Mouse (Mus musculus): ENCODE measurements around the gene Kdm2a. TPM values are rescaled to one million over a fixed set of nuclear protein-coding genes. Genes with fewer than 3 reads are reported as not detected.

Kdm2a gene
- 68.0 and 78.4 TPM in 2 replicates for polyA plus RNA-seq (2011; ENCODE audit: insufficient read depth, insufficient read length, low read depth, missing spikeins)

- peak within 1 kb of the TSS; percentile 73 for H3K4me3 ChIP-seq (ENCODE audit: low read depth, low read length)
- no peak for TF ChIP-seq EP300 (IDR thresholded peaks at IDR 0.05; ENCODE audit: insufficient read depth, low read depth, low read length)
- no peak for TF ChIP-seq POLR2A (IDR thresholded peaks at IDR 0.05; ENCODE audit: insufficient read depth, low read length)
- no peak for TF ChIP-seq CTCF (IDR thresholded peaks at IDR 0.05; ENCODE audit: low read depth, low read length)
Observed at GRCm38 (mm10) chr19:4397798-4398629, at the start of gene Kdm2a. Kdm2a (minus strand) TSS chr19:4398285.

GRCm38 (mm10) chr19:4447445-4447844, 49.4 kb upstream of the Kdm2a start:
- TF ChIP-seq POLR2A (IDR thresholded peaks at IDR 0.05; ENCODE audit: insufficient read depth, low read length), result no peak
- no peak for TF ChIP-seq CTCF (IDR thresholded peaks at IDR 0.05; ENCODE audit: low read depth, low read length)
- TF ChIP-seq EP300 (IDR thresholded peaks at IDR 0.05; ENCODE audit: insufficient read depth, low read depth, low read length), result no peak
- H3K9ac ChIP-seq (ENCODE audit: low read depth, poor library complexity, severe bottlenecking), result no peak overlapping the region
- peaks cover 3% of the 10 kb centered on the region; the same call in 1 of the 2 replicates for H3K36me3 ChIP-seq (ENCODE audit: control insufficient read depth, insufficient read depth, low read length, poor library complexity, severe bottlenecking)

More at GRCm38 (mm10) chr19:4397798-4398629, at the start of gene Kdm2a:
- H3K27ac ChIP-seq (ENCODE audit: insufficient read depth, low read length), result peak within 1 kb of the TSS; percentile 22; the same call in 1 of the 2 replicates
- H3K36me3 ChIP-seq (ENCODE audit: control insufficient read depth, insufficient read depth, low read length, poor library complexity, severe bottlenecking), result no peaks in the 10 kb centered on the region; the same call in 1 of the 2 replicates
- no peaks in the 10 kb centered on the region for H3K9me3 ChIP-seq (replicated peaks; ENCODE audit: control insufficient read depth, insufficient read depth, low read length, poor library complexity, severe bottlenecking)
- H3K9ac ChIP-seq (ENCODE audit: low read depth, poor library complexity, severe bottlenecking), result peak within 1 kb of the TSS; percentile 99
- H3K4me1 ChIP-seq (ENCODE audit: control insufficient read depth, insufficient read depth, low read length), result no peaks in the 10 kb centered on the region
- H3K27me3 ChIP-seq (ENCODE audit: control insufficient read depth, insufficient read depth, low read length, poor library complexity, severe bottlenecking), result no peaks in the 10 kb centered on the region; the same call in 1 of the 2 replicates

GRCm38 (mm10) chr19:4446661-4447420, 48.8 kb upstream of the Kdm2a start:
- Histone ChIP-seq H3K9me3 (replicated peaks; ENCODE audit: control insufficient read depth, insufficient read depth, low read length, poor library complexity, severe bottlenecking) (no peaks in the 10 kb centered on the region), H3K36me3 (ENCODE audit: control insufficient read depth, insufficient read depth, low read length, poor library complexity, severe bottlenecking) (peaks cover 3% of the 10 kb centered on the region; the same call in 1 of the 2 replicates), H3K27ac (ENCODE audit: insufficient read depth, low read length) (no peak overlapping the region), H3K9ac (ENCODE audit: low read depth, poor library complexity, severe bottlenecking) (no peak overlapping the region), H3K4me3 (ENCODE audit: low read depth, low read length) (no peak overlapping the region), H3K27me3 (ENCODE audit: control insufficient read depth, insufficient read depth, low read length, poor library complexity, severe bottlenecking) (no peaks in the 10 kb centered on the region), H3K4me1 (ENCODE audit: control insufficient read depth, insufficient read depth, low read length) (no peaks in the 10 kb centered on the region)
- no peak for TF ChIP-seq POLR2A (IDR thresholded peaks at IDR 0.05; ENCODE audit: insufficient read depth, low read length)
- no peak for TF ChIP-seq CTCF (IDR thresholded peaks at IDR 0.05; ENCODE audit: low read depth, low read length)
- TF ChIP-seq EP300 (IDR thresholded peaks at IDR 0.05; ENCODE audit: insufficient read depth, low read depth, low read length), result no peak

More at GRCm38 (mm10) chr19:4447445-4447844, 49.4 kb upstream of the Kdm2a start:
- H3K27me3 ChIP-seq (ENCODE audit: control insufficient read depth, insufficient read depth, low read length, poor library complexity, severe bottlenecking), result no peaks in the 10 kb centered on the region
- no peak overlapping the region for H3K4me3 ChIP-seq (ENCODE audit: low read depth, low read length)
- no peaks in the 10 kb centered on the region for H3K9me3 ChIP-seq (replicated peaks; ENCODE audit: control insufficient read depth, insufficient read depth, low read length, poor library complexity, severe bottlenecking)
- no peaks in the 10 kb centered on the region for H3K4me1 ChIP-seq (ENCODE audit: control insufficient read depth, insufficient read depth, low read length)
- no peak overlapping the region for H3K27ac ChIP-seq (ENCODE audit: insufficient read depth, low read length)

GRCm38 (mm10) chr19:4442408-4442807, 44.3 kb upstream of the Kdm2a start:
- Histone ChIP-seq H3K36me3 (ENCODE audit: control insufficient read depth, insufficient read depth, low read length, poor library complexity, severe bottlenecking) (0 out of 2 replicates have a peak, but pooled peaks cover 3% of the 10 kb centered on the region), H3K27ac (ENCODE audit: insufficient read depth, low read length) (no peak overlapping the region), H3K9ac (ENCODE audit: low read depth, poor library complexity, severe bottlenecking) (no peak overlapping the region), H3K4me1 (ENCODE audit: control insufficient read depth, insufficient read depth, low read length) (peaks cover 4% of the 10 kb centered on the region), H3K27me3 (ENCODE audit: control insufficient read depth, insufficient read depth, low read length, poor library complexity, severe bottlenecking) (no peaks in the 10 kb centered on the region), H3K9me3 (replicated peaks; ENCODE audit: control insufficient read depth, insufficient read depth, low read length, poor library complexity, severe bottlenecking) (no peaks in the 10 kb centered on the region), H3K4me3 (ENCODE audit: low read depth, low read length) (no peak overlapping the region)
- TF ChIP-seq POLR2A (IDR thresholded peaks at IDR 0.05; ENCODE audit: insufficient read depth, low read length), result no peak
- TF ChIP-seq CTCF (IDR thresholded peaks at IDR 0.05; ENCODE audit: low read depth, low read length), result peak; percentile 75

- H3K36me3 ChIP-seq (ENCODE audit: control insufficient read depth, insufficient read depth, low read length, poor library complexity, severe bottlenecking), result 0 out of 2 replicates have a peak, but pooled peaks cover 3% of the 10 kb centered on the region
- TF ChIP-seq CTCF (IDR thresholded peaks at IDR 0.05; ENCODE audit: low read depth, low read length), result no peak
- no peak for TF ChIP-seq POLR2A (IDR thresholded peaks at IDR 0.05; ENCODE audit: insufficient read depth, low read length)
- TF ChIP-seq EP300 (IDR thresholded peaks at IDR 0.05; ENCODE audit: insufficient read depth, low read depth, low read length), result no peak
- no peaks in the 10 kb centered on the region for H3K27me3 ChIP-seq (ENCODE audit: control insufficient read depth, insufficient read depth, low read length, poor library complexity, severe bottlenecking)
- no peak overlapping the region for H3K27ac ChIP-seq (ENCODE audit: insufficient read depth, low read length)
- peaks cover 4% of the 10 kb centered on the region for H3K4me1 ChIP-seq (ENCODE audit: control insufficient read depth, insufficient read depth, low read length)
- H3K4me3 ChIP-seq (ENCODE audit: low read depth, low read length), result no peak overlapping the region
- H3K9me3 ChIP-seq (replicated peaks; ENCODE audit: control insufficient read depth, insufficient read depth, low read length, poor library complexity, severe bottlenecking), result no peaks in the 10 kb centered on the region
- H3K9ac ChIP-seq (ENCODE audit: low read depth, poor library complexity, severe bottlenecking), result no peak overlapping the region
Observed at GRCm38 (mm10) chr19:4441621-4442161, 43.6 kb upstream of the Kdm2a start.
